Mouse (Mus musculus) kidney, embryonic 15.5 days (tissue): ENCODE data around the gene Mrpl16. TPM values are rescaled to one million over a fixed set of nuclear protein-coding genes. Genes with fewer than 3 reads are reported as not detected.

ENCODE experiments used
- ATAC-seq: fragments of 200-750 bp; cut with Nextera tagmentation; replicated peaks from 2 replicates; pipeline ENCODE4 v1.8.0; 2017; ENCODE audit warnings: moderate TSS enrichment; ENCODE audit not compliant: low FRiP score
- H3K27ac ChIP-seq: fragments of 300-500 bp; sonication (generic); 2 replicates; pipeline ENCODE4 v1.5.1; 2015; ENCODE audit warnings: mild to moderate bottlenecking, inconsistent platforms
- H3K27me3 ChIP-seq: fragments of 300-500 bp; sonication (generic); 2 replicates; pipeline ENCODE4 v1.6.1; 2015; ENCODE audit warnings: inconsistent platforms
- H3K36me3 ChIP-seq: fragments of 300-500 bp; sonication (generic); 2 replicates; pipeline ENCODE4 v1.6.1; 2015; ENCODE audit warnings: inconsistent platforms
- H3K4me1 ChIP-seq: fragments of 300-500 bp; sonication (generic); 2 replicates; pipeline ENCODE4 v1.6.1; 2015; ENCODE audit warnings: inconsistent platforms
- H3K4me2 ChIP-seq: fragments of 300-500 bp; sonication (generic); 2 replicates; pipeline ENCODE4 v1.6.1; 2015; ENCODE audit warnings: moderate library complexity, mild to moderate bottlenecking, inconsistent platforms
- H3K4me3 ChIP-seq: fragments of 300-500 bp; sonication (generic); replicated peaks from 2 replicates; pipeline ENCODE4 v1.5.1; 2015; ENCODE audit warnings: mild to moderate bottlenecking, inconsistent platforms
- H3K9ac ChIP-seq: fragments of 300-500 bp; sonication (generic); 2 replicates; pipeline ENCODE4 v1.6.1; 2015; ENCODE audit warnings: mild to moderate bottlenecking, inconsistent platforms
- H3K9me3 ChIP-seq: fragments of 300-500 bp; sonication (generic); replicated peaks from 2 replicates; pipeline ENCODE4 v1.6.1; 2016; ENCODE audit warnings: inconsistent platforms
- WGBS: fragments of 180-500 bp; shearing (Covaris S2); methylation state at CpG from one replicate; pipeline ENCODE4 v1.1.7; 2015; ENCODE audit warnings: mixed read lengths; 5-methylcytosine and 5-hydroxymethylcytosine counted together
- polyA plus RNA-seq: library from polyadenylated mRNA; unstranded; fragments of >200 nt; fragmentation: Nextera tagmentation; extraction: Ambion mirVana; gene quantifications from 2 replicates; pipeline ENCODE4 v1.2.1, GENCODE M21; 2015

The Mrpl16 gene
- polyA plus RNA-seq, 1 experiment from 2014 or later: 52.2 TPM

DNA sequence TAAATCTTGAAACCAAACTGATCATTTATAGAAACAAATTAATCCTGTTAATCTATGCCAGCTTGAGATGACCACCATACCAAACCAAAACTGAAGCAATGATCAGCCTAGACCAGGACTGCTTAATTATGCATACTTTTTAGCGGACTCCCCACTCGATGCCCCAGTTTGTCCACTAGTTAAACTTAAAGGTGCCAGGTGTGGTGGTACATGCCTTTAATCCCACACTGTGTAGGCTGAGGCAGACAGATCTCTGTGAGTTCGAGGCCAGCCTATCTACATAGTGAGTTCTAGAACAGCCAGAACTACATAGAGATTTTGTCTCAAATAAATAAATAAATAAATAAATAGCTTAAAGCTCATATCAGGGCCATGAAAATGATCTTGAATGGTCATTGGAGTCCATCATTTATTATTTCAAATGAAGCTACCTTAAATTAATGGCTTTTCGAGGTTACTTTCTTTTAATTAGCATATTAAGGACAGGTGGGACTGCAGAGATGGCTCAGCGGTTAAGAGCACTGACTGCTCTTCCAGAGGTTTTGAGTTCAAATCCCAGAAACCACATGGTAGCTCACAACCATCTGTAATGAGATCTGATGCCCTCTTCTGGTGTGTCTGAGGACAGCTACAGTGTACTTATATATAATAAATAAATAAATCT, 802 bp upstream of the Mrpl16 start:
- ATAC-seq: peak; percentile 13; the same call in 1 of the 2 replicates
- Histone ChIP-seq H3K4me1 (peaks cover 10% of the 10 kb centered on the region), H3K36me3 (peaks cover 20% of the 10 kb centered on the region), H3K27me3 (no peaks in the 10 kb centered on the region), H3K4me2 (peak overlapping the region; percentile 79), H3K9me3 (no peaks in the 10 kb centered on the region), H3K27ac (no peak overlapping the region), H3K4me3 (peak overlapping the region; percentile 74), H3K9ac (no peak overlapping the region)
- WGBS: 90% methylated on average over 5 of the region's 5 CpGs

- 60% methylated on average over 7 of the region's 7 CpGs for WGBS
- H3K4me1 ChIP-seq: no peaks in the 10 kb centered on the region
- H3K4me3 ChIP-seq: no peak overlapping the region
- peaks cover 54% of the 10 kb centered on the region for H3K36me3 ChIP-seq
- no peak for ATAC-seq
- no peak overlapping the region for H3K4me2 ChIP-seq
- no peak overlapping the region for H3K9ac ChIP-seq
- no peaks in the 10 kb centered on the region for H3K27me3 ChIP-seq
- no peaks in the 10 kb centered on the region for H3K9me3 ChIP-seq
- no peak overlapping the region for H3K27ac ChIP-seq
Observed at GRCm38 (mm10) chr19:11777191-11777865, 7.1 kb downstream of the Mrpl16 start.

DNA sequence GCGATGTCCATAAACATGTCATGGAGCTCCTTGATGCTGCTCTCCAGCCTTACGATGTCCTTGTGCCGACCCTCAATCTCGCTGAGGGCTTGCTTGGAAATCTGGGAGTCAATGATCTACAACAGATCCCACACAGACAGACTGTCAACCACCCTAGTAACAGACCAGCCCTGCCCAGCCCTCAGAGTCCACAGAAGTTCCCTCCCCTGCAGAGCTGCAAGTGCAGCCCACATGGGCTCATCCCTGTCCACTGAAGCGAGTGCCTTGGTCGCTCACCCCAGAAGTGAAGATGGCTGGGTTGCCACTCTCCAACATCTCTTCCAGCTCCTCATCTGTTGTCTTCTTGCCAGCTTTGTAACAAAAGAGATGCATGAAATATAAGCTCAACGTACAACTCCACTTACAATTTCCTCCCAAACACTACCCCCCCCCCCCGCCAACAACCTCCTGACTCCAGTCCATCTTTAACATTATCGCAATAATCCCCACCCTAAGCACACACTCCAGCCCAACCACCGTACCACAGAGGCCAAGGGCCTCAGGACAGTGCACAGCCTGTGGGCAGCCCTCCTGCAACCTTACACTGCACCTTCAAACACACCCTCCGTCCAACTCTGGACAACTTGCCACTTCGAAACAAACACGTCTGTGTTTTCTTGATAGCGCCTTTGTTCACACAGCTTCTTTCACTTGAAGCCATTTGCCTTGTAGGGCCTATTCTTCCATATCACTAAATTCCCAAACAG, 15.4 kb downstream of the Mrpl16 start:
- Histone ChIP-seq H3K36me3 (peaks cover 38% of the 10 kb centered on the region), H3K4me3 (no peak overlapping the region), H3K9ac (no peak overlapping the region), H3K9me3 (no peaks in the 10 kb centered on the region), H3K27me3 (no peaks in the 10 kb centered on the region), H3K4me1 (0 out of 2 replicates have a peak, but pooled peaks cover 5% of the 10 kb centered on the region), H3K27ac (no peak overlapping the region), H3K4me2 (no peak overlapping the region)
- 0 out of 2 replicates have a peak, but pooled peaks have one; percentile 54 for ATAC-seq
- 81% methylated on average over 14 of the region's 14 CpGs for WGBS

- Histone ChIP-seq H3K9me3 (no peaks in the 10 kb centered on the region), H3K9ac (no peak overlapping the region), H3K4me1 (0 out of 2 replicates have a peak, but pooled peaks cover 5% of the 10 kb centered on the region), H3K36me3 (peaks cover 32% of the 10 kb centered on the region), H3K27me3 (no peaks in the 10 kb centered on the region), H3K4me2 (no peak overlapping the region), H3K4me3 (no peak overlapping the region), H3K27ac (no peak overlapping the region)
- 91% methylated on average over 6 of the region's 6 CpGs for WGBS
- no peak for ATAC-seq
Observed at GRCm38 (mm10) chr19:11787826-11788225, 17.6 kb downstream of the Mrpl16 start.

DNA sequence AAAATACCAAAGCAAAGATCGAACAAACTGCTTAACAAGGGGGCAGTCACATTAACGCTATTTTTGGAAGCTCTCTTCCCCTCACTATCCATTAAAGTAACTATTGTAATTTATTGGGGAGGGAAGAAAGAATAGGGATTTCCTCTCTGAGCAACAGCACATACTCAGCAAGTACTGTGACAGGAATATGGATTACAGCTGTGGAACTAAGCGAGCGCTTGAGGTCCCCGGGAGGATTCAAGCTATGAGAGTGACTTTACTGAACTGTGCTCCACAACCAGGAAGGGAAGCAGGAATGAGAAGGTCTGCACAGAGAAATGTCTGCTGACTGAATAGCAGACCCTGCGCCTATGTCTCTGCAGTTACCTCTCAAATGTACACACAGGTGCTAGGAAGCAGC, 18.7 kb downstream of the Mrpl16 start:
- H3K27ac ChIP-seq: peak overlapping the region; percentile 59; the same call in 1 of the 2 replicates
- peak; percentile 75; the same call in 1 of the 2 replicates for ATAC-seq
- 44% methylated on average over 6 of the region's 6 CpGs for WGBS

DNA sequence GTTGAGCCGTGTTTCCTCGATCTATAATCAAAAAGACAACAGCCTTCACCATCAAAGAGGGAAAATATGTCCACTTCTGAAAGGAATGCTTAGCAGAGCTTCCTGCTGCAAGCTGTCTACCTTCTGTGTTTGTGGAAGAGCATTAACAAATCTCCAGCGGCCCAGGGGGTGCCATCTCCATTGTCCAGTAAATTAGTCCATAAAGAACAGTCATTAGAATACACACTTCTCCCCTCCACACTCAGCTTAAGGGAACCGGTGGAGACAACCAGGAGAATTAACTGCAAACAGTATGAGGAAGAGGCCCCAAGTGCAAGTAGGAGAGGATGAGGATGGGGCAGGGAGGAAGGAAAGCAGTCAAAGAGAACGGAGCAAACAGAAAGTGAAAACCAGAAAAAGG, 21.6 kb downstream of the Mrpl16 start:
- 72% methylated on average over 5 of the region's 5 CpGs for WGBS

More for the DNA sequence above, 18.7 kb downstream of the Mrpl16 start:
- 0 out of 2 replicates have a peak, but pooled peaks cover 5% of the 10 kb centered on the region for H3K4me1 ChIP-seq
- H3K9ac ChIP-seq: no peak overlapping the region
- no peaks in the 10 kb centered on the region for H3K27me3 ChIP-seq
- peaks cover 25% of the 10 kb centered on the region for H3K36me3 ChIP-seq
- no peak overlapping the region for H3K4me2 ChIP-seq
- no peaks in the 10 kb centered on the region for H3K9me3 ChIP-seq
- no peak overlapping the region for H3K4me3 ChIP-seq

GRCm38 (mm10) chr19:11793741-11794359, 23.7 kb downstream of the Mrpl16 start:
- Histone ChIP-seq H3K27me3 (no peaks in the 10 kb centered on the region), H3K9ac (no peak overlapping the region), H3K4me1 (0 out of 2 replicates have a peak, but pooled peaks cover 5% of the 10 kb centered on the region), H3K4me2 (no peak overlapping the region), H3K27ac (no peak overlapping the region), H3K9me3 (no peaks in the 10 kb centered on the region), H3K36me3 (0 out of 2 replicates have a peak, but pooled peaks cover 5% of the 10 kb centered on the region), H3K4me3 (no peak overlapping the region)
- WGBS: 70% methylated on average over 2 of the region's 2 CpGs
- ATAC-seq: no peak

More for the DNA sequence above, 21.6 kb downstream of the Mrpl16 start:
- Histone ChIP-seq H3K4me3 (no peak overlapping the region), H3K9me3 (no peaks in the 10 kb centered on the region), H3K9ac (no peak overlapping the region), H3K27ac (no peak overlapping the region), H3K4me2 (no peak overlapping the region), H3K27me3 (no peaks in the 10 kb centered on the region), H3K36me3 (peaks cover 17% of the 10 kb centered on the region), H3K4me1 (0 out of 2 replicates have a peak, but pooled peaks cover 5% of the 10 kb centered on the region)
- ATAC-seq: no peak

DNA sequence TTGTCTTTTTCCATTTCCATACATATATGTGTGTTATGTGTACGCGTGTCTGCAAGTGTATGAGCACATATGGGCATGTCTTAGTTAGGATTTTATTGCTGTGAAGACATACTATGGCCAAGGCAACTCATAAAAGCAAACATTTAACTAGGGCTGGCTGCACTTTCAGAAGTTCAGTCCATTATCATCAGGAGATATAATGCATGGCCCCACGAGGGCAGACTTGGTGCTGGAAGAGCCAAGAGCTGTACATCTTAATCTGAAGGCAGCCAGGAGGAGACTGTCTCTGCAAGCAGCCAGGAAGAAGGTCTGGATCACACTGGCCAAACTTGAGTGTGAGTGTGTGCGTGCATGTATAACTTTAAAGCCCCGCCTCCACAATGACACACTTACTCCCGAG, 24.3 kb downstream of the Mrpl16 start:
- H3K9me3 ChIP-seq: no peaks in the 10 kb centered on the region
- H3K4me3 ChIP-seq: no peak overlapping the region
- H3K27ac ChIP-seq: no peak overlapping the region
- 75% methylated on average over 6 of the region's 6 CpGs for WGBS
- H3K36me3 ChIP-seq: no peaks in the 10 kb centered on the region
- no peak for ATAC-seq
- H3K9ac ChIP-seq: no peak overlapping the region
- H3K4me1 ChIP-seq: 0 out of 2 replicates have a peak, but pooled peaks cover under 1% of the 10 kb centered on the region
- H3K4me2 ChIP-seq: no peak overlapping the region
- H3K27me3 ChIP-seq: no peaks in the 10 kb centered on the region

DNA sequence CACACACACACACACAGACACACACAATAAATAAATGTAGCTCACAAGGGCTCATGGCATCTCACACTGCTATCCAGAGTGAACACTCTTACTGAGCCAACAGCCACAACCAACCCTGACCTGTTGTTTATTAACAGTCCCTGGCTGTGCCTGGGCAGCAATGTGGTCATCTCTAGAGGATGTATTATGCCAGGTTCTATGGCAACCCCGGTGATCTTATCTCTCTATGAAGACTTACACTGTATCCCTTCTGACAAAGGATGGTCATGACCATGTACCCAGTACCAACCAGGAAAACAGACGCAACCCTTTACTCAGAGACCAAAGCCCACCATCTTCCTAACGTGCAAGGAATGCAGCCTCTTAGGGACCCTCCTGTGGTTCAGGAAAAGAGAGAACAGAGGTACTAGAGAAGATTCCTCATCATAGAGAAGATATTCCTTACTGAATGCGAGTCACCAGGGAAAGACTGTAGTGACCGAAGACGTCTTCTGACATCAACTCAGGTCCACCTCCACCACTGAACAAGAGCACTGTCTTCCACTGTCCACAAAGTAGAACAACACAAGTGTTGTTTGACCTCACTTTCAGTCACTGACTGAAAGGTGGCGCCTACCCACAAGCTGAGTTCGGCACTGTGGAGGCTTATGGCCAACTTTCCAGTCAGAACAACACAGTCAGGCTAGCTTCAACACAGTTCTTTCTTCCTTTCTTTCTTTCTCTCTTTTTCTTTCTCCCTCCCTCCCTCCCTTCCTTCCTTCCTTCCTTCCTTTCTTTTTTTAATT, 30.5 kb downstream of the Mrpl16 start:
- H3K36me3 ChIP-seq: peaks cover 12% of the 10 kb centered on the region; the same call in 1 of the 2 replicates
- peak; percentile 54; the same call in 1 of the 2 replicates for ATAC-seq
- WGBS: 75% methylated on average over 8 of the region's 8 CpGs

DNA sequence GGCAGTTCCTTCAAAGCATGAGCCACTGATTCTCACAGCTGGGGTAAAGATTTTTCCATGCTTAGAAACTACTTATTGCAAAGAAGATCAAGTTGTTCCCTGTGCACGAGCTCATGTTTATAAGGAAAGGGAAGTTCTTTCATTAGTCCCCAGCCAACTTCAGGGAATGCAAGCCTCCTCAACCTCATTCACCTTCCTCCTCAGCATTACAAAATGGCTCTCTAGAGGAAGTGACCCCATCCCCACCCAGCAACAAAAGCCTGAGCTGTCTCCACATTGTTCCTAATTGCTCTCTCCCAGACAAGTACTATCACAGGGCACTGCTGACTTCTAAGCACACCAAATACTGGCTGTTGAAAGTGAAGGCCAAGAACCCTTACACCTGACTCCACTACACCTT, 34.2 kb downstream of the Mrpl16 start:
- Histone ChIP-seq H3K36me3 (peaks cover 12% of the 10 kb centered on the region; the same call in 1 of the 2 replicates), H3K4me3 (no peak overlapping the region), H3K27me3 (no peaks in the 10 kb centered on the region), H3K9me3 (no peaks in the 10 kb centered on the region), H3K4me2 (no peak overlapping the region), H3K4me1 (no peaks in the 10 kb centered on the region), H3K27ac (no peak overlapping the region), H3K9ac (no peak overlapping the region)
- ATAC-seq: no peak
- 64% methylated on average over 1 of the region's 1 CpGs for WGBS

More for the DNA sequence above, 30.5 kb downstream of the Mrpl16 start:
- no peak overlapping the region for H3K27ac ChIP-seq
- H3K27me3 ChIP-seq: no peaks in the 10 kb centered on the region
- H3K9me3 ChIP-seq: no peaks in the 10 kb centered on the region
- no peak overlapping the region for H3K4me2 ChIP-seq
- H3K4me1 ChIP-seq: no peaks in the 10 kb centered on the region
- no peak overlapping the region for H3K9ac ChIP-seq
- no peak overlapping the region for H3K4me3 ChIP-seq

DNA sequence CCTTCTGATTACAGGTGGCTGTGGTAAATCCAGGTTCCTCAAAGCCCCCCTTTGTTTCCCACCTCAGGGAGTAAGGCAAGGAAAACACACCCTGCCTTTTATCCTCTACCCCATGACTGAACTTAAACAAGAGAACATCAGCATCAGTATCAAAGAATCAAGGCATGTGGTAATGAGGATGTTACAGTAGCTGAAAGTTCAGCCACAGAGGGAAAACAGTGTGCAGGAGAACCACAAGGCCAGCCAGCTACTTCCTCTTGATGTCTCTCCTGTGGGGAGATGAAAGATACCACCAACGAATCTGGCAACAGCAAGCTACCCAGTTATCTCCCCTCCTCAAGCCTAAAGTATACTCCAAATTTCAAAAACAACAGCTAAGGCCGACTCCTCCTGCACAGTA, 37.1 kb downstream of the Mrpl16 start:
- Histone ChIP-seq H3K4me1 (peaks cover 21% of the 10 kb centered on the region), H3K4me2 (no peak overlapping the region), H3K36me3 (peaks cover 7% of the 10 kb centered on the region; the same call in 1 of the 2 replicates), H3K27ac (no peak overlapping the region), H3K4me3 (no peak overlapping the region), H3K27me3 (no peaks in the 10 kb centered on the region), H3K9me3 (no peaks in the 10 kb centered on the region), H3K9ac (no peak overlapping the region)
- 60% methylated on average over 2 of the region's 2 CpGs for WGBS
- no peak for ATAC-seq
